Mouse (Mus musculus) CD4-positive helper T cell, adult 2 months (primary cell): Measurements from ENCODE around the gene Galnt16.

ENCODE experiments used
- DNase-seq: peaks from one replicate; pipeline ENCODE4 v3.0.0-alpha.2; 2012; ENCODE audit warnings: low read depth, missing footprints, low spot score

Gene Galnt16

GRCm38 (mm10) chr12:80517977-80518376 lies at the start of gene Galnt16:
Galnt16 (plus strand) TSS chr12:80518277.
- no peak for DNase-seq

GRCm38 (mm10) chr12:80470206-80470605 lies 47.9 kb upstream of the Galnt16 start:
- no peak for DNase-seq

- no peak for DNase-seq
Measured at GRCm38 (mm10) chr12:80471926-80472325, 46.2 kb upstream of the Galnt16 start.

GRCm38 (mm10) chr12:80473731-80474130 lies 44.3 kb upstream of the Galnt16 start:
- DNase-seq, result no peak

- no peak for DNase-seq
Measured at GRCm38 (mm10) chr12:80479986-80480385, 38.1 kb upstream of the Galnt16 start.

- DNase-seq, result no peak
Measured at GRCm38 (mm10) chr12:80483397-80483796, 34.7 kb upstream of the Galnt16 start.

GRCm38 (mm10) chr12:80493311-80493710 lies 24.8 kb upstream of the Galnt16 start:
- DNase-seq, result no peak

GRCm38 (mm10) chr12:80495691-80496090 lies 22.4 kb upstream of the Galnt16 start:
- no peak for DNase-seq

GRCm38 (mm10) chr12:80498356-80498755 lies 19.7 kb upstream of the Galnt16 start:
- DNase-seq, result no peak

- DNase-seq, result no peak
Measured at GRCm38 (mm10) chr12:80500506-80500905, 17.6 kb upstream of the Galnt16 start.

GRCm38 (mm10) chr12:80504718-80505117 lies 13.4 kb upstream of the Galnt16 start:
- no peak for DNase-seq

- no peak for DNase-seq
Measured at GRCm38 (mm10) chr12:80507041-80507745, 10.9 kb upstream of the Galnt16 start.

GRCm38 (mm10) chr12:80518393-80518756 lies 298 bp downstream of the Galnt16 start:
- DNase-seq, result no peak

GRCm38 (mm10) chr12:80518757-80519620 lies 912 bp downstream of the Galnt16 start:
- no peak for DNase-seq

GRCm38 (mm10) chr12:80519621-80520332 lies 1.7 kb downstream of the Galnt16 start:
- no peak for DNase-seq

- no peak for DNase-seq
Measured at GRCm38 (mm10) chr12:80522006-80522405, 3.9 kb downstream of the Galnt16 start.

- no peak for DNase-seq
Measured at GRCm38 (mm10) chr12:80524276-80524921, 6.3 kb downstream of the Galnt16 start.

- no peak for DNase-seq
Measured at GRCm38 (mm10) chr12:80525513-80525912, 7.4 kb downstream of the Galnt16 start.

- DNase-seq, result no peak
Measured at GRCm38 (mm10) chr12:80526511-80526910, 8.4 kb downstream of the Galnt16 start.

- no peak for DNase-seq
Measured at GRCm38 (mm10) chr12:80527727-80528389, 9.8 kb downstream of the Galnt16 start.

GRCm38 (mm10) chr12:80530052-80530451 lies 12.0 kb downstream of the Galnt16 start:
- no peak for DNase-seq
